Mouse (Mus musculus) skeletal muscle tissue, adult 2 months (tissue): Measurements from ENCODE around the gene Opcml.

ENCODE experiments used
- DNase-seq: peaks from one replicate; pipeline ENCODE4 v3.0.0-alpha.2; 2012; ENCODE audit warnings: low read depth, low spot score

Gene Opcml

DNA sequence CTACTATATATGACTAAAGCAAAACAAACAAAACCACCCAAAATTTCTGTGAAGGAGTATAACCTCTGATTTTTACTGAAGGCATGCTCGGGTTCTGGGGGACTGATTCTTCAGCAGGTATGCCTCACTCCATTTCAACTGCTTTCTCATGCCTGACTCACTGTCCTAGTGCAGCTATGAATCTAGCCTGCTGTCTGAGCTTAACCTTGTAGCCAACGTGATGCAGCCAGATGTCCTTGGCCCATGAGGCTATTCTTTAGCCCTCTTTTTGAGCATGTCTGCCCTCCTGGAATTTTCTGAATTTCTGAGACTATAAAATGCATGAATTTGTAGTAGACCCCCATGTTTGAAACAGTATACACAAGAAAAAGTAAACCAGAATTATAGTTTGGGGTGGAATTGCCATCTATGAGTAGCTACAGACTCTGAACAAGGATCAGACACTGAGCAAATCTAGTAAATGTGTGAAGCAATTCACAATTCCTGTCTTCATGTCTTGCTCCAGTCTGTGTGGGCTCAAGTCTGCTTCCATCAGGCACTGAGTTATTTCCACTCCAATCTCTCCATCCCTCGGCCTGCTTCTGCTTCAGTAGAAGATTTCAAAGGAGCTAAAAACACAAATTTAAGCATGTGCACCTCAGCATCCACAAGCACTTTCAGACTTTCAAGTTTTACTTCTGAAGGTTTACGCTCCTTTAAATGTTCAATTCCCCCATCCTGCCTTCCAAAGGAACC lies 528.6 kb downstream of the Opcml start:
- no peak for DNase-seq

GRCm38 (mm10) chr9:28319802-28320201 lies 529.2 kb downstream of the Opcml start:
- no peak for DNase-seq

GRCm38 (mm10) chr9:28327985-28328384 lies 537.4 kb downstream of the Opcml start:
- no peak for DNase-seq

- no peak for DNase-seq
Observed at GRCm38 (mm10) chr9:28328434-28328833, 537.9 kb downstream of the Opcml start.

DNA sequence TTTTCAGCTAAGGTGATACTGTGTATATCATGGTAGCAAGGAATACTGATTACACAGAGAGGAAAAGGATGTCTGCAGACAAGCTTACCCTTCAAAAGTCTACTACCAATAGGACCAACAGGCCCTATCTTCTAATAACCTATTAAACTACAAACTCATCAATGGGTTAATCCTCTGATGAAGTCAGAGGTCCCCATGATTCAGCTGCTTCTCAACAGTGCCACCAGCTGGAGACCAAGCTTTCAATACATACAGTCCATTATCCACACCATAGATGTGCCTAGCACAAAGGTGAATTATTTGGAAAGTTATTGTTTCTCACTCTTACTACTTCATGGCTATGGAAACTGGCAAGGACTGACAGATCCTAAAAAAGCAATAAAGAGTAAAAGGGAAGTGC lies 538.9 kb downstream of the Opcml start:
- no peak for DNase-seq

- no peak for DNase-seq
Observed at GRCm38 (mm10) chr9:28336511-28337208, 546.1 kb downstream of the Opcml start.

GRCm38 (mm10) chr9:28337837-28338236 lies 547.3 kb downstream of the Opcml start:
- no peak for DNase-seq

- no peak for DNase-seq
Observed at GRCm38 (mm10) chr9:28354978-28355377, 564.4 kb downstream of the Opcml start.

- no peak for DNase-seq
Observed at GRCm38 (mm10) chr9:28357946-28358345, 567.4 kb downstream of the Opcml start.

- no peak for DNase-seq
Observed at GRCm38 (mm10) chr9:28360691-28361090, 570.1 kb downstream of the Opcml start.

DNA sequence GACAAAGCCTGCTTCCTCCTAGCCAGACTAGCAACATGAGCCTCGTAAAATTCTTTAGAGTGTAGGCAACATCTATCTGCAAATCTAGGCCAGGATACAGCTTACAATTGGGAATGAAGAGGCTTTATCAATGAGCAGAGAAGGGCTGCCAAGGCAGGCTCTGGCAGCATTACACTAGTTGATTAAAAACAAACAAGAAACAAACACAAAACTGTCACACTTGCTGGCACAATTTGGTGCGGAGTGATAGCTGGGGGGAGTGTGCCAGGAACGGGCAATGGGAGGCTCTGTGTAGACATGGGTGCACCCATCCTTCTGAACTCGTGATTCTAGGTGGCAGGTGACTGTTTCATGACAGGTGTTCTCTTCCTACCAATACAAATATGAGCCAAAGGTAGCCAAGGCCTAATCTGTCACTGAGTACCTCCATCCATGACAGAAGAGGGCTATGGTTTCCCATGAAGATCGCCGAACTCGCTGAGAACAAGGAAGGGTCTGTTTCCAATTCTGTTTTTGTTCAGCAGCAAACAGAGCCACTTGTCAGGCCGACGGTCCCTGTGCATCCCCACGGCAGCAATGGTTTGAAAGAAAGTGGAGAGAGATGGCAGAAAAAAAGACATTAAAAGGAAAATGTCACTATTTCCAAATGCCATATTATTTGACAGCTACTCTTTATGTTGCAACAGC lies 574.0 kb downstream of the Opcml start:
- DNase-seq = no peak

DNA sequence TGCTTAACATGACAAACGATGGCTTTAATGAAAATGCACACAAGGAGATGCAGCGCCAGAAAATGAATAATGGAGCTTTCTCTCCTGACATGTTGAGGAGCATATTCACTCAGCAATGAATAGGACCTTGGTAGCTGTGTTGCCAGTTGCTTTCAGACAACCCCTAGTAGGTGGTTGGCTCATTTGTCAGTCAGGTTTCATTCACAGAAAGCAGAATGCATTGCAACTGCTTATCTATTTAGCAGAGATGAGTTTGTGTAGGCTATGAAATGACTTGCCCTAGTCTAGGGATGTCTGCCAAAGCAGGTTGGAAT lies 574.5 kb downstream of the Opcml start:
- no peak for DNase-seq

DNA sequence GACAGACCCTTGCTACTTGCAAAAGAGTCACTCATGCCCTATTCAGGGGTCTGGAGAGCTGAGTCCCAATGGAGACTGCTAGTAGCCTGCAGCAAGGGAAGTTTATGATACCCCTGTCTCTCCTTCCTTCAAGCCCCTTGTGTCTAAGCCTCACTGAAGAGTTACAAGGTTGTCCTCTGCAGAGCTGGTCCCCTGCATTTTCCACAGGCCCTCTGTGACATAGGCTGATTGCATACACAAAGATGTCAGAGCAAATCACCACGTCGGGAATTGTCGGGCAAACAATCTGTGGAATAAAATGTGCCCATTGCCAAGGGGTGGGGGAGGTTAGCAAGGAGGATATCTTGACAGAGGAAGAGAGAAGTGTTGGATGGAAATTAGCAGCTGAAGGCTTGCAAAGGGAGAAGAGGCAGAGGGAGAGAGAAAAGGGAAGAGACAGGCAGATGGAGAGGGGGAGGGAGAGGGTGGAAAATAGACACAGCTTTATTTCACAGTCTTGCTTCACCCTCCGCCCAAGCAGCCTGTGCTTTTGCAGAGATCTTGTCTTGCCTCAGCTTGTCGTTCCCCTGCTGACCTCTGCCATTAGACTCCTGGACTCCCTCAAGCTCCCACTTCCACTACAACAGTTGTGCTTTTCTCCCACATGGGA lies 596.1 kb downstream of the Opcml start:
- no peak for DNase-seq

DNA sequence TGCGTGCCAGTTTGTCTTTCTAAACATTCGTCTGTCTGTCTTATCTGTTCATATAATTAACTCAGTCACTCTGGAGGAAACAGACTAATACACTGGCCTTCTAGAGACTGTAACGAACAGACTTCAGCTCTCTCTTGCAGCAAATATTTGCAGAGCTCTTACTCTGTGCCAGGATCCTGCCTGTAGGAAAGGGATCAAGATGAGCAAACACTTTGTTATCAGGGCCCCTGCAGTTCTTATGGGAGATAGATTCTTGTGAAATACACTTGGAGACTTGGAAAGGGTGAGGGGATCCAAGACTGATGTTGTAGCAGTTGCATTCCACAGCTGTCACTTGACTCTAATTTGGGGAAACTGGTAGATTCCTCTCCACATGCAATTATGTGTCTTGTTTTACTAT lies 604.6 kb downstream of the Opcml start:
- no peak for DNase-seq

DNA sequence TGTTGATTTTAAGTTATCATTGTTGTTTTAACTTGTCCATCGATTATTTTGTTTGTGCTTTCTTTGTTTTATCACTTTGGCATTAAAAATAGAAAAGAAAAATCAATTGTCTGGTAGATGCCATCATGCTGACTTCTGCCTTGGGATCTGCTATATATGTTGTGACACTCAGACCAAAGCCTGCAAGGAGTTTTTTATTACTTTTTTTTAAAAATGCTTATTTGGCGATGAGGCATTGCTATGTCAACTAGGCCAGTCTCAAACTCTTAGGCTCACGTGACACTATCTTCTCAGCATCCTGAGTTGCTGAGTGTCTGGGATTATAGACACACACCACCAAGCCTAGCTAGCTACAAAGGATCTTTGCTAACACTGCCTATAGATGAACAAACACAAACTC lies 605.1 kb downstream of the Opcml start:
- DNase-seq = no peak

DNA sequence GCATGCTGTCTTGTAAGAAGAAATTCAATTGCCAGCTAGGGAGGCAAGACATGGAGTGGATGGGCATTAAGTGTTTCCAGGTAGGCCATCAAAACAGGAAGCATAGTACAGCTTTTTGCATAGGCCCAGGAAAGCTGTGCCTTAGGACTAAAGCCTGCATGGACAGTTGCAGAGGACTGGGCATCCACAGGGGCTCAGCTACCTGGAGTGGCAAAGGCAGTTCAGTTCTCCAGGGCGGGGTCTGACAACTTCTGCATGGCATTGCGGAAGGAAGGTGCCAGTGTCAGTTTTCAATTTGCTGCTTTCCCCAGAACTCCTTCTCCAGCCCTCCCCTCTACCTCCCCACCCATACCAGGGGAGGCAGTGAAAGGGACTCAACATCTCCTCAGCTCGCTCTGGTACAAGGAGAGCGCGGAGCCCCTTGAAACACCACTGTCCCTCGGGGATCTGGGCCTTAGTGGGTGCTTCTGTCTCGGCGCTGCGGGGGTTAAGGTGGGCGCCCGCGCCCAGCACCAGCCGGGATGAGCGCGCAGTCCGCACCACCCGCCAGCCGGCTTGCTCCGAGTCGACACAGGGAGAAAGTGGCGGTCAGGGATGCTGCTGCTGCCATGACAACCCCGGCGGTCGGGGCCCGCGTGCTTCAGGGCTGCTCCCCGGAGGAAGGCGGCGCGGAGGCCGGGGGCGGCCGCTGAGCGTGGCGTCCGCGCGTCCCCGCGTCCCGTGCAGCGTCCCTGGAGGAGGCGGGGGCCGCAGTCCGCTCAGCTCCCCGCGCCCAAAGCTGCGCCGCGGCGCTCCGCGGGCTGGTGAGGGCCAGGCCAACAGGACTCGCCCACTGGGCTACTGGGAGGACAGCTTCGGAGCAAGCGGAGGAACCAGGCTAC lies 612.4 kb downstream of the Opcml start:
- no peak for DNase-seq

- DNase-seq = no peak
Observed at GRCm38 (mm10) chr9:28403831-28404562, 613.4 kb downstream of the Opcml start.

DNA sequence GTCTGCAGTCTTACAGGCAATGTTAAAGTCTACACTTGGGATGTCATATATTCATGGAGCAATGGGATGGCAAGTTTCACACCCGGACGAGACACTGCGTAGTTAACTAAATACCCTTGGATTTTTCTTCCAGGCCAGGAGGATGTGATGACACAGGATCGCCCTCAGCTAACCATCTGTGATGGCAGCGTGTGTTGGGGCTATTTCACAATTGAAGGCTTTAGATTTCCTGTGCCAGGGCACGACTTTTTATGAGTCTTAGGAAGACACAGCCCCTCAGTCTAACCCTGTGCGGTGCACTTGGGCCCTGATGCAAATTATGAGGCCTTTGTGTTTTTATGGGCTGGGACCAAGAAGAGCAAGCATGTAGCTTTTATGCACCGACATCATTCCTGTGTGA lies 614.0 kb downstream of the Opcml start:
- DNase-seq = no peak

GRCm38 (mm10) chr9:28405816-28406215 lies 615.2 kb downstream of the Opcml start:
- peak; percentile 19 for DNase-seq

- no peak for DNase-seq
Observed at GRCm38 (mm10) chr9:28420808-28421207, 630.2 kb downstream of the Opcml start.

GRCm38 (mm10) chr9:28423407-28423806 lies 632.8 kb downstream of the Opcml start:
- no peak for DNase-seq
